Mouse (Mus musculus) C2C12 (cell line): ENCODE data around the gene Olfr1042.

ENCODE experiments used
- CEBPB ChIP-seq: IDR thresholded peaks from one replicate; pipeline ENCODE4 v1.6.1; 2011; ENCODE audit warnings: low read depth, mild to moderate bottlenecking, control low read depth, moderate library complexity
- CTCF ChIP-seq: IDR thresholded peaks from one replicate; pipeline ENCODE4 v1.5.1; 2011; ENCODE audit not compliant: control insufficient read depth, insufficient read depth, insufficient read length
- MAX ChIP-seq: IDR thresholded peaks from one replicate; pipeline ENCODE4 v1.6.1; 2011; ENCODE audit warnings: mild to moderate bottlenecking, control low read depth
- MYOD1 ChIP-seq: IDR thresholded peaks from one replicate; pipeline ENCODE4 v1.6.1; 2011; ENCODE audit warnings: low read depth; ENCODE audit not compliant: control insufficient read depth, insufficient read length
- MYOG ChIP-seq: IDR thresholded peaks from one replicate; pipeline ENCODE4 v1.6.1; 2011; ENCODE audit not compliant: control insufficient read depth, insufficient read length; ENCODE audit errors: extremely low read depth
- USF1 ChIP-seq: IDR thresholded peaks from one replicate; pipeline ENCODE4 v1.6.1; 2011; ENCODE audit warnings: low read depth, mild to moderate bottlenecking, control low read depth, moderate library complexity

DNA sequence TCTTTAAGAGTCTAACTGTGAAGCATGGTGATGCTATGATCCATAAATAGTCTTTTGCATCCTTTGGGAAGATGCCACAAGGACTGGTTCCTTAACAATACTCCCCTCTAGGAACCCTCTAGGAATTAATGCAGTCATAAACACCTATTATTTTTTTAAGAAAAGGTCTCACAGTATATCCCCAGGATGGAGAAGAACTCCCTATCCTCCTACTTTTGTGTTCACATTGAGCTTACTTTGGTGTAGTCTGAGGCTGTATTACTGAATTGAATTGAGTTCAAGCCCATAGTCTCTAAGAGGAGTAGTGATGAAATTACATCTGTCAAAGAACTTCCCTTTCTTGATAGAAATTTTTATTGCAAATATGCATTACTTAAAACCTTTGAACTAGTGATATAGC, 41.3 kb upstream of the Olfr1042 start, which contains the start of gene Olfr1045:
- TF ChIP-seq CTCF: no peak
- no peak for TF ChIP-seq MYOG
- TF ChIP-seq CEBPB: no peak
- TF ChIP-seq USF1: no peak
- no peak for TF ChIP-seq MYOD1
- no peak for TF ChIP-seq MAX
